Mouse (Mus musculus) urinary bladder, adult 2 months (tissue): Measurements from ENCODE around the gene Cyp2d22. TPM values are rescaled to one million over a fixed set of nuclear protein-coding genes. Genes with fewer than 3 reads are reported as not detected.
"Not testable (repeated sequence)": the region's sequence is repeated elsewhere in the genome, so short reads cannot be mapped to it uniquely, and the experiment has no call there.

ENCODE experiments used
- DNase-seq: peaks from one replicate; pipeline ENCODE4 v3.0.0; 2022; ENCODE audit warnings: low spot score
- polyA plus RNA-seq: library from polyadenylated mRNA; depleted of rRNA; stranded (reverse); fragments of >200 nt; gene quantifications from 2 replicates; pipeline ENCODE4 v1.2.3, GENCODE M21; 2012

Cyp2d22 gene
- polyA plus RNA-seq, 1 experiment, result 56.2 TPM

GRCm38 (mm10) chr15:82376393-82377138, 3.5 kb downstream of the Cyp2d22 start:
- no peak for DNase-seq

GRCm38 (mm10) chr15:82375855-82376254, 4.2 kb downstream of the Cyp2d22 start:
- no peak for DNase-seq

GRCm38 (mm10) chr15:82374437-82374836, 5.6 kb downstream of the Cyp2d22 start:
- no peak for DNase-seq

- no peak for DNase-seq
Observed at GRCm38 (mm10) chr15:82372991-82373390, 7.1 kb downstream of the Cyp2d22 start.

GRCm38 (mm10) chr15:82372446-82372845, 7.6 kb downstream of the Cyp2d22 start:
- DNase-seq, result no peak

- DNase-seq, result no peak
Observed at GRCm38 (mm10) chr15:82368851-82369250, 11.2 kb downstream of the Cyp2d22 start.

GRCm38 (mm10) chr15:82368146-82368545, 11.9 kb downstream of the Cyp2d22 start:
- no peak for DNase-seq

GRCm38 (mm10) chr15:82364561-82364960, 15.5 kb downstream of the Cyp2d22 start:
- not testable (repeated sequence) for DNase-seq

- not testable (repeated sequence) for DNase-seq
Observed at GRCm38 (mm10) chr15:82363801-82364200, 16.3 kb downstream of the Cyp2d22 start.

GRCm38 (mm10) chr15:82362234-82362633, 17.8 kb downstream of the Cyp2d22 start:
- no peak for DNase-seq

GRCm38 (mm10) chr15:82361459-82362018, 18.5 kb downstream of the Cyp2d22 start:
- peak; percentile 11 for DNase-seq

- DNase-seq, result no peak
Observed at GRCm38 (mm10) chr15:82358431-82359260, 21.4 kb downstream of the Cyp2d22 start.

- DNase-seq, result peak; percentile 92
Observed at GRCm38 (mm10) chr15:82354126-82354945, 25.7 kb downstream of the Cyp2d22 start, which contains the start of gene Ndufa6. Gene Ndufa6, minus strand, starts transcription at chr15:82354322.

- no peak for DNase-seq
Observed at GRCm38 (mm10) chr15:82353745-82354113, 26.3 kb downstream of the Cyp2d22 start.

- DNase-seq, result no peak
Observed at GRCm38 (mm10) chr15:82353078-82353744, 26.8 kb downstream of the Cyp2d22 start.

- no peak for DNase-seq
Observed at GRCm38 (mm10) chr15:82351480-82351879, 28.6 kb downstream of the Cyp2d22 start.

GRCm38 (mm10) chr15:82350349-82350748, 29.7 kb downstream of the Cyp2d22 start:
- no peak for DNase-seq

- no peak for DNase-seq
Observed at GRCm38 (mm10) chr15:82348999-82349341, 31.1 kb downstream of the Cyp2d22 start.

GRCm38 (mm10) chr15:82348258-82348998, 31.6 kb downstream of the Cyp2d22 start:
- DNase-seq, result no peak

- no peak for DNase-seq
Observed at GRCm38 (mm10) chr15:82347852-82348251, 32.2 kb downstream of the Cyp2d22 start.

- DNase-seq, result no peak
Observed at GRCm38 (mm10) chr15:82347303-82347676, 32.8 kb downstream of the Cyp2d22 start.
